Mouse (Mus musculus) heart, embryonic 11.5 days (tissue): ENCODE data around the gene Dennd6b. TPM values are rescaled to one million over a fixed set of nuclear protein-coding genes. Genes with fewer than 3 reads are reported as not detected.

Experiments
- ATAC-seq: fragments of 200-750 bp; cut with Nextera tagmentation; replicated peaks from 2 replicates; pipeline ENCODE4 v1.8.0; 2017; ENCODE audit warnings: moderate library complexity; ENCODE audit not compliant: insufficient number of reproducible peaks, low FRiP score, low TSS enrichment
- H3K27ac ChIP-seq: fragments of 300-500 bp; sonication (generic); 2 replicates; pipeline ENCODE4 v1.5.1; 2014; ENCODE audit warnings: mild to moderate bottlenecking, low read depth, low read length
- H3K27me3 ChIP-seq: fragments of 300-500 bp; sonication (generic); 2 replicates; pipeline ENCODE4 v1.6.1; 2014; ENCODE audit warnings: mild to moderate bottlenecking, low read length, mixed read lengths; ENCODE audit not compliant: control insufficient read depth, insufficient read depth
- H3K36me3 ChIP-seq: fragments of 300-500 bp; sonication (generic); 2 replicates; pipeline ENCODE4 v1.6.1; 2014; ENCODE audit warnings: mild to moderate bottlenecking, low read length, moderate library complexity, mixed read lengths; ENCODE audit not compliant: control insufficient read depth, insufficient read depth
- H3K4me1 ChIP-seq: fragments of 300-500 bp; sonication (generic); 2 replicates; pipeline ENCODE4 v1.6.1; 2014; ENCODE audit warnings: low read length; ENCODE audit not compliant: control insufficient read depth, insufficient read depth
- H3K4me2 ChIP-seq: fragments of 300-500 bp; sonication (generic); 2 replicates; pipeline ENCODE4 v1.6.1; 2014; ENCODE audit warnings: mild to moderate bottlenecking, moderate library complexity
- H3K4me3 ChIP-seq: fragments of 300-500 bp; sonication (generic); 2 replicates; pipeline ENCODE4 v1.5.1; 2014; ENCODE audit warnings: low read depth, low read length
- H3K9ac ChIP-seq: fragments of 300-500 bp; sonication (generic); 2 replicates; pipeline ENCODE4 v1.6.1; 2014; ENCODE audit warnings: mild to moderate bottlenecking, low read depth, low read length, moderate library complexity
- H3K9me3 ChIP-seq: fragments of 300-500 bp; sonication (generic); replicated peaks from 2 replicates; pipeline ENCODE4 v1.6.1; 2016; ENCODE audit warnings: low read length; ENCODE audit not compliant: control insufficient read depth
- WGBS: fragments of 180-500 bp; shearing (Covaris S2); extraction: QIAGEN DNeasy Blood & Tissue Kit; methylation state at CpG from one replicate; pipeline ENCODE4 v1.1.7; 2014; ENCODE audit not compliant: insufficient replicate concordance; 5-methylcytosine and 5-hydroxymethylcytosine counted together
- polyA plus RNA-seq: library from polyadenylated mRNA; unstranded; fragments of >200 nt; fragmentation: Nextera tagmentation; extraction: Ambion mirVana; gene quantifications from 2 replicates; pipeline ENCODE4 v1.2.1, GENCODE M21; 2014

The Dennd6b gene
- polyA plus RNA-seq, 1 experiment from 2014 or later, result 18.5 TPM

DNA sequence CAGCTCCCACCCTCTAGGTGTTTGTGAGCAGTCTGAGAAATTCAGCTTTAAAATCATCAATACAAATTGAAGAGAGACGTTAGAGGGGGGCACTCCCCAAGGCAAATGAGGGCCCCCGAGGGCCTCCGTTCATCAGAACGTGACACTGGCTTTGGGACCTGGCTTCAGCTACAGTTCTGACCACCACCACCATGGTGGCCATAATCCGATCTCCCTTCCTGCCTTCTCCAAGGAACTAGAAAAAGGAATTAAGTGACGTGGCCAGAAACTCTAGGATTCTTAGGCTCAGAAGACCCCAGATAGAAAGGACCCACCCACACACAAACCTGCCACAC, 16.7 kb downstream of the Dennd6b start:
- Histone ChIP-seq H3K9ac (peak overlapping the region; percentile 92), H3K27me3 (no peaks in the 10 kb centered on the region), H3K4me3 (peak overlapping the region; percentile 83), H3K36me3 (no peaks in the 10 kb centered on the region), H3K27ac (peak overlapping the region; percentile 87), H3K4me2 (peak overlapping the region; percentile 92), H3K9me3 (no peaks in the 10 kb centered on the region), H3K4me1 (peaks cover 62% of the 10 kb centered on the region)
- ATAC-seq, result no peak
- 8% methylated on average over 6 of the region's 6 CpGs for WGBS

DNA sequence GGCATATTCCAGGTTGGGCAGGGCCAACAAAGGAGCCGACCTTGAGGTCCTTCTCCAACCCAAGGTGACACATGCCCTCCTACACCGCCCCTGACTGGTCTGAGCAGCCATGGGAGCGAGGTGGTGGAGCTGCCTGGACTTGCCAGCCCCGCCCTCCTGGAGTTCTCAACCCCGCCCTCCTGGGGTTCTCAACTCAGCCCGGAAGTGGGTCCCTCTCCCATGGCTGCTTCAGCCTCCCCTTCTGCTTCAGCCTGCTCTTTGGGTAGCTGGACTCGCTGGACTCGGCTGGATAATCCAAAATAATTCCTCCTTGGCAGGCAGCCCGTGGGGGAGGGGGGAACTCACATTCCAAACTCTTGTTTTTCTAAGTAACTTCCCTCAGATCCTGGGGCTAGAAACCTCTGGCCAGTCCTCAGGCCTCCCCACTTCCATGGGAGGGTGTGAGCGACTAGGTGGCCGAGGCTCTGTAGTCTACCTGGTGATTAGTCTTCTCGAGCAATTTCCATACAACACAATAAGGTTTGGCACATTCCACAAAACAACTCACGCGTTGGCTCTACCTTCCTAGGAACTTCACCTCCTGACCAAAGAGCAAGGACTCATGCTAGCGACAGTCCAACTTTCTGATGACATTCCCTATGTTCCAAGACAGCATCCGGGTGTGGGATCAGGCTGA, 17.2 kb downstream of the Dennd6b start:
- Histone ChIP-seq H3K27me3 (no peaks in the 10 kb centered on the region), H3K27ac (peak overlapping the region; percentile 87), H3K9me3 (no peaks in the 10 kb centered on the region), H3K4me3 (peak overlapping the region; percentile 83), H3K36me3 (no peaks in the 10 kb centered on the region), H3K4me1 (peaks cover 65% of the 10 kb centered on the region), H3K9ac (peak overlapping the region; percentile 92), H3K4me2 (peak overlapping the region; percentile 92)
- WGBS, result 2% methylated on average over 16 of the region's 16 CpGs
- ATAC-seq, result peak; percentile 56

DNA sequence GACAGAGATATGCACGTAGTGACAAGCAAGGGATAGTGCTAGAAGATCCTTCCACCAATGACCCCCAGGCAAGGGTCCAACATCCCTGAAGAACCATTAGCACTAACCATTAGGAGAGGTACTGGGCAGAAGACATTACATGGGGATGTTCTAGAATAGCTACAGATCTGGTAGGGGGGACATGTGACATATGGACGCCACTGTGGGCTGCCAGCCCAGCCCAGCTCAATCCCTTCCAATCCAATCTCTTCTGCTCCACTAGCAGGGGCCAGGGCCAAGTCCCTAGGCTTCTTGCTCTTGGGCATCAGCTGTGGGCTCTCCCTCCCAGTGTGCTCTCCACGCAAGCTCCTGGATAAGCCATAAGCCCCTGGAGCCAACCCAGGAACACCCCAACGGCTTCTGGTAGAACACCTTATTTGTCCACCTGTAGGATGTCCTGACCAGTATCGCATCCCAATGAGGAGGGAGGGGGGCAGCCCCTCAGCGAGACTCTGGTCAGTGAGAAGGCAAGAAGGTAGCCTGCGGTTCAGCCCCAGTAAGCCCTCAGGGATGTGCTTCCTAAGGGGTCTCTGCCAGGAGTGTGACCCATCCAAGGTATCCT, 17.9 kb downstream of the Dennd6b start:
- 61% methylated on average over 7 of the region's 7 CpGs for WGBS
- peak overlapping the region; percentile 87 for H3K27ac ChIP-seq
- no peaks in the 10 kb centered on the region for H3K36me3 ChIP-seq
- H3K9ac ChIP-seq, result peak overlapping the region; percentile 46; the same call in 1 of the 2 replicates
- H3K4me1 ChIP-seq, result peaks cover 72% of the 10 kb centered on the region
- no peaks in the 10 kb centered on the region for H3K9me3 ChIP-seq
- no peak for ATAC-seq
- no peaks in the 10 kb centered on the region for H3K27me3 ChIP-seq
- H3K4me2 ChIP-seq, result peak overlapping the region; percentile 92
- H3K4me3 ChIP-seq, result peak overlapping the region; percentile 83

DNA sequence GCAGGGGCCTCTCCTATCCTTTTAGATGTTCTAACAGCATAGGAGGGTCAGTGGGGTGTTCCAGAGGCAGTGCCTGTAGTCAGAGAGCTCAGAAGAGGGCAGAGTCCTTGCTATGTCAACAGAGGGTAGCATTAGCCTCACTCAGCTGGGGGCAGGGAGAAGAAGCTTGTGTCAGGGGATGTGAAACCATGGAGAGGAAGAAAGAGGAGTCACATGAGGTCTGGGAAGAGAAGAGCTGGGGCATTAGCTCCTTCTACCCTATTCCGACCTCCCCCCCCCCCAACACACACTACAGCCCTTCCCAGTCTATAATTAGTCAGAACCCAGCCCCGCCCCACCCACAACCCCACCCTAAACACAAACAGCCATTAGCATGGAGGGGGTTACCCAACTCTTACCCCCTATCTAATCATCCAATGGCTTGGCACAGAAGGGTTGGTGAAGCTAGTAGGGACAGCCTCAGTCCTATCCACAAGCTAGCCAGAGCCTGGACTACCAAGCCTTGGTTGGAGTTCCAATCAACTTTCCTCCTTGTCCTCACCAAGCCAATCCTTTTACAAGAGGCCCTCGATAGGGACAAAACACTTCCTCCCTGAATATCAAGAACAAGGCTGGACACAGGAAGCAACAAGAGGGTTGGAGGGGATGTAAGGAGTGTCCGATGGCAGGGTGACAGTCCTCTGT, 18.6 kb downstream of the Dennd6b start:
- peak overlapping the region; percentile 87 for H3K27ac ChIP-seq
- H3K27me3 ChIP-seq, result no peaks in the 10 kb centered on the region
- no peaks in the 10 kb centered on the region for H3K9me3 ChIP-seq
- peak overlapping the region; percentile 92 for H3K4me2 ChIP-seq
- H3K4me3 ChIP-seq, result no peak overlapping the region
- ATAC-seq, result no peak
- no peaks in the 10 kb centered on the region for H3K36me3 ChIP-seq
- WGBS, result 69% methylated on average over 3 of the region's 4 CpGs
- H3K4me1 ChIP-seq, result peaks cover 78% of the 10 kb centered on the region
- no peak overlapping the region for H3K9ac ChIP-seq

DNA sequence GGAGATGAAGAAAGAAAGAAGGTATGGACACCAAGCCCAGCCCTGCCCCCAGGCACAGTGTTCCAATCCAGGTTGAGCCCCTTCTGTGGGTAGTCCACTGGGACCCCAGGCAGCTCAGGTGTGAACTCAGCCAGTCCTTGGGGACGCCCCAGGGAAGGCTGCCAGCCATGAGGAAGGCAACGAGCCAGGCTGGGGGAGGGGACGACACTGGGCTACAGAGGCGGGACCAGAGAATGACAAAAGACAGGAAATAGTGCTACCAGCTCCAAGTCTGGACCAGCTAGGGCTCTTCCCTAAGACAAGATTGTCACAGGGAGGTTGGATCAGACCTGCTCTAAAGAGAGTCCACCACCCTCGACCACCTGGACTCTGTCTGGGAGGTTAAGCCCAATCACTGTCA, 19.2 kb downstream of the Dennd6b start:
- WGBS, result 6% methylated on average over 5 of the region's 5 CpGs
- ATAC-seq, result no peak
- Histone ChIP-seq H3K4me2 (peak overlapping the region; percentile 34), H3K4me3 (no peak overlapping the region), H3K9ac (no peak overlapping the region), H3K36me3 (no peaks in the 10 kb centered on the region), H3K4me1 (peaks cover 79% of the 10 kb centered on the region), H3K9me3 (no peaks in the 10 kb centered on the region), H3K27me3 (no peaks in the 10 kb centered on the region), H3K27ac (0 out of 2 replicates have a peak overlapping the region, but pooled peaks have one; percentile 19)

DNA sequence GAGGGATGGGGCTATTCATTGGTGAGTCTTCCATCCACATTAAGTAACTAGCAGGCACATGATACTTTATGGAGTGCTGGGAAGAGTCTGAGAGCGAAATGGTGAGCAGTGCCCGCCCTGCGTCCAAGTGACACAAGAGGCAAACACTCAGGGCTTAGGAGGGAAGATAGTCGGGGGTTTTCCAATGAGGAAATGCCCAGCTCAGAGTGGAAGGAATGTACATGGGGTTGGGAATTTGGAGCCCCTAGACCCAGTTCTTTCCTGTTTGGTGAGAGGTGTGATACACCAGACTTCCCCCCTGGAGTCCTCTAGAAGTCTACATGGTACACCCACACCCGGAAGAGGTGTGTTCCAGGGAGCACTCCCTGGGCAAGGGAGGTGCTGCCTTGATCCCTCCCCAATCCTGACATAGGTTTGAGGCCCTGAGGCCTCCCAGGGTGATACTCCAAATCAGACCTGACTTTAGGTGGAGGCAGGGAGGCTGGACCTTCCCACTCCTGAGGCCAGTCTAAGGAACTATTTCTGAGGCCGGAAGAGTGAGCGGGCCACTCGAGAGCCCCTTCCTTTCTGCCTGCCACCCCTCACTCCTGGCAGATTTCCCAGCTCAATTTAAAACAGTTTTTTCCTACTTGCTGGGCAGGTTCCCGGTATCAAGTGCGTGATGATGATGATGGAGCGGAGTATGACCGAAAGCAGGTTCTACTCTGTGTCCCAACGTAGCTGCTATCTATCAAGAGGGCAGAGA, 20.7 kb downstream of the Dennd6b start:
- 67% methylated on average over 13 of the region's 13 CpGs for WGBS
- H3K9ac ChIP-seq, result no peak overlapping the region
- H3K36me3 ChIP-seq, result no peaks in the 10 kb centered on the region

DNA sequence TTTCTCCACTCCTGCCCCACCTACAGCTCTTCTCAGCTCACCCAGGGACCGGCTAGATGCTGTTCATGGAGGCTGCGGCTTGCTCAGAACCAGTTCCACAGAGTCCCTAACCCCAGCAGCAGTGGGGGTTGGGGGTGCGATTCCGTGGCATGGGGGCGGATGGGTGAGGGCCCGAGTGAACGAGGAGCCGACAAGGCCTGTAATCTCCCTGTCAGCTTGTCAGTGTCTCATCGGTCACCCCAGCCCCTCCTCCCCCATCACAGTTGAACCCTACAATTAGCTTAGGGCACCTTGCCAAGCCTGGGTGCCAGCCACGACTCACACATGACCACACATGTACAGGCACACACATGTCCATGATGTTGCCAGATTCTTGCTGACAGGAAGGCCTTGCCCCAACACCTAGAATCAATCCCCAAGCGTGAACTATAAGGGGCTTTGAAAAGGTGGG, 21.4 kb downstream of the Dennd6b start:
- no peak overlapping the region for H3K27ac ChIP-seq
- H3K4me3 ChIP-seq, result no peak overlapping the region
- H3K27me3 ChIP-seq, result no peaks in the 10 kb centered on the region
- H3K4me2 ChIP-seq, result no peak overlapping the region
- no peaks in the 10 kb centered on the region for H3K36me3 ChIP-seq
- H3K9me3 ChIP-seq, result no peaks in the 10 kb centered on the region
- ATAC-seq, result no peak
- 51% methylated on average over 11 of the region's 11 CpGs for WGBS
- H3K9ac ChIP-seq, result no peak overlapping the region
- H3K4me1 ChIP-seq, result peaks cover 87% of the 10 kb centered on the region

More for the DNA sequence above, 20.7 kb downstream of the Dennd6b start:
- no peak overlapping the region for H3K27ac ChIP-seq
- no peaks in the 10 kb centered on the region for H3K27me3 ChIP-seq
- H3K4me2 ChIP-seq, result no peak overlapping the region
- ATAC-seq, result no peak
- peaks cover 81% of the 10 kb centered on the region for H3K4me1 ChIP-seq
- no peaks in the 10 kb centered on the region for H3K9me3 ChIP-seq
- H3K4me3 ChIP-seq, result no peak overlapping the region

DNA sequence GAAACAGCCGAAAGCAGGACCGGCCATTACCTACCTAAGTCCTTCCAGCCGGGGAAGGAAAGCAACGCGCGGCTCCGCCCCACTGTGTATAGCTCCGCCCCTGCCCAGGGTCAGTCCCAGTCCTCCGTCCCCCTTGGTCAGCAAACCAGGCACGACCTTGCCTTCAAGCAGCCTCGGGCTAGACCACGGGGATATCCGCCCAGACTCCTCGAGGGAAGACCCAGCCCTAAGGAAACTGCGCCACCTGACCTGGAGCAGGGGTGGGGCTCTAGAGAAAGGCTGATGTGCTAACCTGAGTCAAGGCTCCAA, 22.4 kb downstream of the Dennd6b start:
- 2% methylated on average over 15 of the region's 15 CpGs for WGBS
- H3K9me3 ChIP-seq, result no peaks in the 10 kb centered on the region
- H3K36me3 ChIP-seq, result no peaks in the 10 kb centered on the region
- no peaks in the 10 kb centered on the region for H3K27me3 ChIP-seq
- H3K4me1 ChIP-seq, result peaks cover 91% of the 10 kb centered on the region
- peak overlapping the region; percentile 63 for H3K4me3 ChIP-seq
- no peak overlapping the region for H3K27ac ChIP-seq
- peak overlapping the region; percentile 95 for H3K4me2 ChIP-seq
- peak overlapping the region; percentile 75; the same call in 1 of the 2 replicates for H3K9ac ChIP-seq
- peak; percentile 32; the same call in 1 of the 2 replicates for ATAC-seq
